Mouse (Mus musculus): ENCODE measurements around the gene Camk1d. TPM values are rescaled to one million over a fixed set of nuclear protein-coding genes. Genes with fewer than 3 reads are reported as not detected.
"Not testable (repeated sequence)": the region's sequence is repeated elsewhere in the genome, so short reads cannot be mapped to it uniquely, and the experiment has no call there.

Gene Camk1d
- total RNA-seq, 2 experiments from 2014 or later, result 97.7 to 107 TPM

- DNase-seq (ENCODE audit: low spot score in 2 of 2); intact Hi-C loops (cut with DNase I): not testable (repeated sequence)
These were observed 465.1 kb downstream of the Camk1d start for GRCm38 (mm10) chr2:5249199-5249598.

Other genes starting within 250 kb of the Camk1d start
- gene Nudt5, start 130.5 kb upstream of the Camk1d start, total RNA-seq (2021), result 10 to 100 TPM; 21.6 to 21.8 TPM
- gene Cdc123, start 130.6 kb upstream of the Camk1d start, total RNA-seq (2021), result 100 to 1,000 TPM; 123 to 133 TPM
- 1 to 10 TPM in 1 of 2 experiments, under 1 TPM in 1; 0.99 to 1.4 TPM for gene Gm13199, start 148.4 kb upstream of the Camk1d start, total RNA-seq (2021)
- 100 to 1,000 TPM; 116 to 123 TPM for gene Sec61a2, start 180.9 kb upstream of the Camk1d start, total RNA-seq (2021)
- gene Dhtkd1, start 228.3 kb upstream of the Camk1d start, total RNA-seq (2021), result 1 to 10 TPM; 6.6 to 8.6 TPM
- 10 to 100 TPM; 22.4 to 25.0 TPM for gene Upf2, start 237.0 kb upstream of the Camk1d start, total RNA-seq (2021)

All from left cerebral cortex, postnatal 14 days (tissue).